Mouse (Mus musculus) C2C12 (cell line): ENCODE results near the gene Nfic.

Experiments used
- CEBPB ChIP-seq: IDR thresholded peaks from one replicate; pipeline ENCODE4 v1.6.1; 2011; ENCODE audit warnings: low read depth, mild to moderate bottlenecking, control low read depth, moderate library complexity
- CTCF ChIP-seq: IDR thresholded peaks from one replicate; pipeline ENCODE4 v1.5.1; 2011; ENCODE audit not compliant: control insufficient read depth, insufficient read depth, insufficient read length
- FOSL1 ChIP-seq: IDR thresholded peaks from one replicate; pipeline ENCODE4 v1.8.0; 2011; ENCODE audit warnings: mild to moderate bottlenecking, low read length; ENCODE audit not compliant: poor library complexity, insufficient read depth, severe bottlenecking
- MAX ChIP-seq: IDR thresholded peaks from one replicate; pipeline ENCODE4 v1.6.1; 2011; ENCODE audit warnings: mild to moderate bottlenecking, control low read depth
- MYOD1 ChIP-seq: IDR thresholded peaks from one replicate; pipeline ENCODE4 v1.6.1; 2011; ENCODE audit warnings: low read depth; ENCODE audit not compliant: control insufficient read depth, insufficient read length
- MYOG ChIP-seq: IDR thresholded peaks from one replicate; pipeline ENCODE4 v1.6.1; 2011; ENCODE audit not compliant: control insufficient read depth, insufficient read length; ENCODE audit errors: extremely low read depth
- USF1 ChIP-seq: IDR thresholded peaks from one replicate; pipeline ENCODE4 v1.6.1; 2011; ENCODE audit warnings: low read depth, mild to moderate bottlenecking, control low read depth, moderate library complexity

DNA sequence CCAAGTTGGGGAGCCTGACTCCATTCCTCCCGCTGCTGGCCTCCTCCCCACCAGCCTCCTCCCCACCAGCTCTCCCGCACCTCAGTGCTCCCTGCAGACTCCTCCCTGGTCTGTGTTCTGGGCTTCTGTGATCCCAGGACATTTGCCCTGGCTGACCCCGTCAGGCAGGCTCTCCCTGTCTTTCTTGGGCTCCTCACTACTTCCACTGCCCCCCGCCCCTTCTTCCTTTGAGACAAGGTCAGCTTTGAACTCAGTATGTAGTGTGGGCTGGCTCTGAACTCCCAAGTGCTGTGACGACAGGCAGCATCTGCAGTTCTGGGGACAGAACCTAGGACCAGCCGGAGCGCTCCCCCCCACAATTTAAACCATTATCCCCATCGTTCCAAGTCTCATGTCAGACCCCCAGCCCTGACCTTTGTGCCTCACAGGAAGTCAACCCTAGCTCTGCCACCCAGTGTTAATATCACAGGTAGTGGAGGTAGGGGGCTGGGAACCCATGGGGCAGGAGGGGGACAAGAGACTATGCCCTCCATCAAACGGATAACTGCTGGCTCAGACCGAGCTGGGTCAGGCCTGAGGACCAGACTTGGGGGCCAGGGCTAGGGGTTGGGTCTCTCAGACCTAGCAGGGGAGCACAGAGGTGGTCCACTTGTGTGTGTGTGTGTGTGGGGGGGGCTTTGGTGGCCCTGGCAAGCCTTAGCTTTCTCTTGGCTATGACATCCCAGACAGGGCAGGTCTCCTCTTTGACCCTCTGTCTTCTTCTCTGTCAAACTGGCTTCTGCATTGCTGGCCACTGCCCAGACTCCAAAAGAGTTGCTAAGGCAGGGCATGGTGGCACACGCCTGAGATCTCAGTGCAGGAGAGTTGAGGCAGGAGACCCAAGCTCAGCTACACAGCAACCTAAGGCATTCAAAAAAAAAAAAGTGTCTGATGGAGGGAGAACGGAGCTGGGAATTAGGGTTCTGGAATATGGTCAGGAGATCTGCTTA is 37.9 kb downstream of the Nfic start:
- TF ChIP-seq CTCF (no peak), MAX (no peak), USF1 (no peak), FOSL1 (no peak), MYOD1 (no peak), CEBPB (no peak), MYOG (no peak)
